Mouse (Mus musculus): ENCODE data around the gene Snrpa1. TPM values are rescaled to one million over a fixed set of nuclear protein-coding genes. Genes with fewer than 3 reads are reported as not detected.

Snrpa1 gene
- total RNA-seq, 1 experiment from 2014 or later = 107 TPM

DNA sequence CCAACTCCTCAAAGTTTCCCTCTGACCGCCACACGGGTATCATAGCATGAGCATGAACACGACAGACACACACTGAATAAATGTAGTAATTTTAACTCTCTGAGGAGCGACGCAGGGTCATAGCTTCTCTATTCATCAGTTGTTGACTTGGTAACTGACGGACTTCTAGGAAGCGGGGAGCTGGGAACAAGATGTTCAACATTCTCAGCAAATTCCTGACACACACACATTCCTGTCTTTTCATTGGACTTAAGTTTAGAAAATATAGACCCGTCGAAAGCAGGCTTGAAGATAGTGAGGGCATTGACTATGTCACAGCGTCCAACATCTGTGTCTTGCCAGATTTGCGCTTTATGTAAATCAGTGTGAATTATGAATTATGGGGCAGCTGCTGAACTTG, 48.4 kb downstream of the Snrpa1 start:
- ATAC-seq (replicated peaks in 1 of 2; ENCODE audit: insufficient read depth in 1 of 2, low FRiP score in 2 of 2, low TSS enrichment in 1 of 2, low read depth in 1 of 2, poor library complexity in 2 of 2, severe bottlenecking in 2 of 2) = no peak

GRCm38 (mm10) chr7:66107930-66108329, 49.1 kb downstream of the Snrpa1 start:
- ATAC-seq (replicated peaks in 1 of 2; ENCODE audit: insufficient read depth in 1 of 2, low FRiP score in 2 of 2, low TSS enrichment in 1 of 2, low read depth in 1 of 2, poor library complexity in 2 of 2, severe bottlenecking in 2 of 2) = no peak

DNA sequence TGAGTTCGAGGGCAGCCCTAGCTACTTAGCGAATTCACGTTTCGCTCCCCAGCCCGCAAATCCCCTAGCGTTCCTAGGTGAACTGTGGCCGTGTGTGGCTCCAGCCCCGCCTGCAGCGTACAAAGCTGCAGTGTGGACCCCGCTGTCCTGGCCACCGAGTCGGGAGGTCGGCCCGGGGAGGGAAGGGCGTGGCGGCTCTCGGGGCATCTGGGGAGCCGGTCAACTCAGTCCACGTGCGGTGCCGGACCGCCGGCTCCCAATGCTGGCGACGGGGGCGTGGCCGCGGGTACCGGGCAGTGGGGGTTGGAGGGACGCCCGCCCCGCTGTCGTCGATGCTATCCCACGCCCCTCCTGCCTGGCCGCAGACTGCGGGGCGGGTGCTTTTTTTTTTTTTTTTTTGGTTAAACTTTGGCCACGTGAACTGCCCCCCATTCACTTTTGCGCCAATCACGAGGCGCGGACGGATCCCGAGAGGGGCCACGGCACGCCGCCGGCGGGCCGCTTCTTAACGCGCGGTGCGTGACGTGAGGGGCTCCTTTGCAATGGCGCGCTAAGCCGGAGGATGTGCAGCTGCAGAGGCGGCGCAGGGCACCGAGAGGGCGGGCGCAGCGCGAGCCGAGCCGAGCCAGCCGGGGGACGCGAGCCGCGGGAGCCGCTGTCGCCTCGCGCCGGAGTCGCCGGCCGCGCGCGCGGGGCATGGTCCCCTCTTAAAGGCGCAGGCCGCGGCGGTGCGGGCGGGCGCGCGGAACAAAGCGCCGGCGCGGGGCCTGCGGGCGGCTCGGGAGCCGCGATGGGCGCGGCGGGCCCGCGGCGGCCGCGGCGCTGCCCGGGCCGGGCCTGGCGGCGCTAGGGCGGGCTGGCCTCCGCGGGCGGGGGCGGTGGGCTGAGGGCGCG, 50.4 kb downstream of the Snrpa1 start, which contains the start of gene Chsy1:
Gene Chsy1, plus strand, starts transcription at position 555 of the 894 bp plus-strand sequence.
- ATAC-seq (replicated peaks in 1 of 2; ENCODE audit: insufficient read depth in 1 of 2, low FRiP score in 2 of 2, low TSS enrichment in 1 of 2, low read depth in 1 of 2, poor library complexity in 2 of 2, severe bottlenecking in 2 of 2) = peak; percentile 63 to 82

DNA sequence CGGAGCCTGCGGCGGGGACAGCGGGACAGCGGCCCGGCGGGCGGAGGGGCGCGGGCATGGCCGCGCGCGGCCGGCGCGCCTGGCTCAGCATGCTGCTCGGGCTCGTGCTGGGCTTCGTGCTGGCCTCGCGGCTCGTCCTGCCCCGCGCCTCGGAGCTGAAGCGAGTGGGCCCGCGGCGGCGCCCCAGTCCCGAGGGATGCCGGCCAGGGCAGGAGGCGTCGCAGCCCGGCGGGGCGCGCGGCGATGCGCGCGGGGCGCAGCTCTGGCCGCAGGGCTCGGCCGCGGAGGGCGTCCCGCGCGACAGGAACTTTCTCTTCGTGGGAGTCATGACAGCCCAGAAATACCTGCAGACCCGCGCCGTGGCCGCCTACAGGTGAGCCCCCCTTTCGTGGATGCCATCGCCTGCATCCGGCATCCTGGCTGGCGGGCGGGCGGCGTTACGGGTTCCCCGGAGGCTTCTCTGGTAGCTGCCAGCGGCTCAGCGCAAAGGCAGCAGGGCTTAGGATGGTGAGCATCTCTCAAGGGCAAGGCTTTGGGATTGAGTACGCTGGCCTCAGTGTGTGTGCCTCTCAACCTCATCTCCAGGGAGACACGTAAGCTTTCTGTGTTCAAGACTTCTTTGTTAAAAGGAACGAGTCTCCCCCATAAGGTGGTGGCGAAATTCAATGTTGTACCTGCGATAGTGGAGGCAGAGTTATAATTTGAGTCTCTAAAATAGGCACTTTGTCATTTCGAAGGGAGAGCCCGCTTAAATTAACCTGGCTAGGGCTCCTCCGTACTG, 51.2 kb downstream of the Snrpa1 start:
- no peak for ATAC-seq (replicated peaks in 1 of 2; ENCODE audit: insufficient read depth in 1 of 2, low FRiP score in 2 of 2, low TSS enrichment in 1 of 2, low read depth in 1 of 2, poor library complexity in 2 of 2, severe bottlenecking in 2 of 2)

DNA sequence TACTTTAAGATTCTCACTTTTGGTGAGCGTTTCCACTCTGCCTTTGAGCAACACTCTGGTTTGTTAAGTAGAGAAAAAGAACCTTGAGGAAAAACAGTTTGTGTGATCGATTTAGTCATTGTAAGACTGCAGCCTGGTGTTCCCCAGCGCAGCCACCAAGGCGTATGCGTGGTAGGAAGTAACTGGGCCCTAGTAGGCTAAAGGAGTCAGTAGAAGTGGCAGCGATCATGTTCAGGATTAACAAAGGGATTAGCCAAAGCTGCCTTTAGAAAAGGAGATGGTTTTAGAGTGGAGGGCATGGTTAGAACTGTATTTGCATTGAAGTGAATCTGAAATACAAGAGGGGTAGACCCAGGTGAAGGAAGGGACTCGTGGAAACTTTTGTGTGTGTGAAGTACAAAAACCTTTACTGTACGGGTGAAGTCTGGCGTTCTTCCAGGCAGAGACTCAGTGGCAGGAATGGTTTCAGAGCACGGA, 51.9 kb downstream of the Snrpa1 start:
- ATAC-seq (replicated peaks in 1 of 2; ENCODE audit: insufficient read depth in 1 of 2, low FRiP score in 2 of 2, low TSS enrichment in 1 of 2, low read depth in 1 of 2, poor library complexity in 2 of 2, severe bottlenecking in 2 of 2) = 0 out of 4 replicates have a peak, but pooled peaks of 1 of the 2 experiments have one; percentile 28

- ATAC-seq (replicated peaks in 1 of 2; ENCODE audit: insufficient read depth in 1 of 2, low FRiP score in 2 of 2, low TSS enrichment in 1 of 2, low read depth in 1 of 2, poor library complexity in 2 of 2, severe bottlenecking in 2 of 2) = no peak
Observed at GRCm38 (mm10) chr7:66111211-66111610, 52.4 kb downstream of the Snrpa1 start.

GRCm38 (mm10) chr7:66113561-66113960, 54.8 kb downstream of the Snrpa1 start:
- ATAC-seq (replicated peaks in 1 of 2; ENCODE audit: insufficient read depth in 1 of 2, low FRiP score in 2 of 2, low TSS enrichment in 1 of 2, low read depth in 1 of 2, poor library complexity in 2 of 2, severe bottlenecking in 2 of 2) = no peak

- ATAC-seq (replicated peaks in 1 of 2; ENCODE audit: insufficient read depth in 1 of 2, low FRiP score in 2 of 2, low TSS enrichment in 1 of 2, low read depth in 1 of 2, poor library complexity in 2 of 2, severe bottlenecking in 2 of 2) = 0 out of 4 replicates have a peak, but pooled peaks of 1 of the 2 experiments have one; percentile 23
Observed at GRCm38 (mm10) chr7:66115821-66116343, 57.1 kb downstream of the Snrpa1 start.

DNA sequence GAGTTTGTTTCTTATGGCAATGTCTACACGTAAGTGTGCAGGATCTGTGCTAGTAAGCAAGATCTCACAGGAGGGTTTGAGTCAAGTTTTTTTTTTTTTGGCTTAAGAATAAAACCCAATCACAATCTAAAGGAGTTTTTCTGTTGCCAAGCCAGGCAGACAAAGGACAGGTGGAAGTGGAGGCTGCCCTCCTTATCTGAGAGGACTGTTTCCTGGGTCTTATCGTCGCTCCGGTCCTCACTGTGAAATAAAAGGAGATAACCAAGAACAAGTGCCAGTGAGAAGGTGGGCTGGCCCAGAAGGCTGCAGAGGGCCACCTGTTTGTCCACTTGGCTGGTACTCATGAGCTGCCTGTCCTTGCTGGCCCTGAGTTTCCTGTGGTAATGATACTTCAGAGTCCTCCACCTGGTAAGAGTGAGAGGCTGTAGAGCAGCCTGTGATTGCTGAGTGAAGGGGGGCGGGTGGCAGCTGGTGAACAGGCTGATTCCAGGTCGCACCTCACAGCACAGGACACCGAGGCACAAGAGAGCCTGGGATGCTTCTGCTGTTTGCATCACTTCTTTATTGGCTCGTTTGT, 58.2 kb downstream of the Snrpa1 start:
- no peak for ATAC-seq (replicated peaks in 1 of 2; ENCODE audit: insufficient read depth in 1 of 2, low FRiP score in 2 of 2, low TSS enrichment in 1 of 2, low read depth in 1 of 2, poor library complexity in 2 of 2, severe bottlenecking in 2 of 2)

DNA sequence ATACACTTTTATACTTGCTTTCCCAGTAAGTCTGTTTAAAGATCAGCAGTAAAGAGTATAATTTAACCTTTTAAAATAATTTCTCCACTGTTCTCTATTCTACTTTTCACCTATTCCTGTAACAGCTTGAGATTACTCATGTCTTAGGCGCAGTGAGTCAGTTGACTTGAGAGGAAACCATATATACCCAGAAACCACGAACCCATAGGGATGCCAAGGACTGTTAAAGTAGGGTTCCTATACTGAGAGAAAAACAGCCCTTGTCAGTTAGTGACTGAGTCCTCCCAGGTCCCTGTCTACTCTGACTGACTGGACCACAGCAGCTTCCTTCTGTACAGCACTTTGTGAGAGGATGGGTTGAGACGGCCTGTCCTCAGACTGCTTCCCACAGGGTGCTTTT, 59.2 kb downstream of the Snrpa1 start:
- ATAC-seq (replicated peaks in 1 of 2; ENCODE audit: insufficient read depth in 1 of 2, low FRiP score in 2 of 2, low TSS enrichment in 1 of 2, low read depth in 1 of 2, poor library complexity in 2 of 2, severe bottlenecking in 2 of 2) = no peak

DNA sequence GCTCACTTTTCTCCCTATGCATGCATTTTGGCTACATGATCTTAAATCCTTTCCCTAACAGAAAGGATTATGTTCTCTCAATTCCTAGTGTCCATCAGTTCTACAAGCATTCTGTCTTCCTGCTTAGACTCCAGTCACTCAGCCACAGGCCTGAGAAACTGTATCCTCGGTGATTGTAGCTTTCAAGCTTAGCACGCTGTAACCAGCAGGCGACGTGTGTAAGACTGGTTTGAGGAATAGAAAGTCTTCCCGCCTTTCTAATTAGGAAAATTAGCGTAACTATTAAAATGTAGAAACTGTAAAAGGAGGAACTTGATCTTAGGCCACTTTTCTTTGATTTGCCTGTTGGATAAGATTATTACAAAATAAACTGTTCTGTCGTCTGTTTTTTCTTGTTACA, 60.0 kb downstream of the Snrpa1 start:
- ATAC-seq (replicated peaks in 1 of 2; ENCODE audit: insufficient read depth in 1 of 2, low FRiP score in 2 of 2, low TSS enrichment in 1 of 2, low read depth in 1 of 2, poor library complexity in 2 of 2, severe bottlenecking in 2 of 2) = no peak

GRCm38 (mm10) chr7:66120139-66120538, 61.3 kb downstream of the Snrpa1 start:
- no peak for ATAC-seq (replicated peaks in 1 of 2; ENCODE audit: insufficient read depth in 1 of 2, low FRiP score in 2 of 2, low TSS enrichment in 1 of 2, low read depth in 1 of 2, poor library complexity in 2 of 2, severe bottlenecking in 2 of 2)

DNA sequence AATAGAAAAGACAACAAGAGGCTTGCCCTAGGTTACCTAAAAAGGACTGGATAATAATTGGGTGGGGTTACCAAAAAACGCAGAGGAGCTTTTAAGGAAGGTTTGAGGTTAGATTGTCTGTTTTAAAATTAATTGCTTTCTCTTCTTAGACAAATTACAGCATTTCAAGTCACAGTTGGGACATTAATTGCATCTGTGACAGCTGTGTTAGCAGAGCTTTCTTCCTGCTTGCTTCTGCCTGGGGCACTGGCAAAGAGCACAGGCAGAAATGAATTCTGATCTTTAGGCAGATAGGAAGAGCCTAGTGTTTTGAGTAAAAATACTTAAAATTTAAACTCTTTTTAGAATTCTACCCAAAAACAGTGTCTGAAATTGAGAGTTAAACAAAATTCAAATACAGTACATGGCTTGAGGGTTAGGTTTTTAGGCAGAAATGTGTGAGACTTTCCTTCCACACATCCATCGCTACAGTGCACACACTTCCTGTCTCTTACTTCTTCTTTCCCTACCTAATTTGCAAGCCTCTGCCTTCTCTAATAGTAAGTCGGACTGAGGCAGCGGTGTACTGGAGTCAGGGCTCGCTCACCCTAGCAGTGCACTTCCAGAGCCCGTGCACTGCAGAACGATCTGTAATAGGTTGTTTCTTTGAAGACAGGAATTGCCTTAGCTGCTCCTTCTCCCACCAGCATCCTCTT, 62.0 kb downstream of the Snrpa1 start:
- peak; percentile 61 to 71 for ATAC-seq (replicated peaks in 1 of 2; ENCODE audit: insufficient read depth in 1 of 2, low FRiP score in 2 of 2, low TSS enrichment in 1 of 2, low read depth in 1 of 2, poor library complexity in 2 of 2, severe bottlenecking in 2 of 2)

Other genes with a start within 250 kb of the Snrpa1 start
- gene Pcsk6, start 197.3 kb upstream of the Snrpa1 start, total RNA-seq (2017) = not detected in 2 replicates
- not detected in 2 replicates for gene Gm45213, start 15.4 kb upstream of the Snrpa1 start, total RNA-seq (2017)
- gene Selenos, start 20.6 kb downstream of the Snrpa1 start, total RNA-seq (2017) = 51.3 and 53.3 TPM in 2 replicates
- 42.1 and 43.3 TPM in 2 replicates for gene Chsy1, start 50.5 kb downstream of the Snrpa1 start, total RNA-seq (2017)

Measured in hematopoietic stem cell, adult 5-6 weeks (primary cell).